Mouse (Mus musculus): ENCODE results near the gene Trim62. TPM values are rescaled to one million over a fixed set of nuclear protein-coding genes. Genes with fewer than 3 reads are reported as not detected.

Gene Trim62
- polyA plus RNA-seq, 1 experiment from 2014 or later, result 20.6 TPM

GRCm38 (mm10) chr4:128877520-128877919, 5.9 kb upstream of the Trim62 start:
- H3K4me3 ChIP-seq (ENCODE audit: low read depth, low read length), result no peak overlapping the region
- WGBS, result 18% methylated on average over 6 of the region's 6 CpGs
- DNase-seq (ENCODE audit: low spot score) (no peak), ATAC-seq (ENCODE audit: insufficient read depth, low FRiP score, low TSS enrichment) (no peak)
- H3K4me1 ChIP-seq (ENCODE audit: control insufficient read depth, insufficient read depth, low read length), result peaks cover 3% of the 10 kb centered on the region; the same call in 1 of the 2 replicates
- H3K9me3 ChIP-seq (ENCODE audit: control insufficient read depth, low read length), result no peaks in the 10 kb centered on the region
- no peak overlapping the region for H3K4me2 ChIP-seq (ENCODE audit: low read depth)
- H3K36me3 ChIP-seq (ENCODE audit: control insufficient read depth, insufficient read depth, low read length), result no peaks in the 10 kb centered on the region
- no peak overlapping the region for H3K9ac ChIP-seq (ENCODE audit: low read length)
- H3K27ac ChIP-seq (ENCODE audit: low read depth, low read length), result no peak overlapping the region
- no peaks in the 10 kb centered on the region for H3K27me3 ChIP-seq (ENCODE audit: control insufficient read depth, insufficient read depth, low read length)

DNA sequence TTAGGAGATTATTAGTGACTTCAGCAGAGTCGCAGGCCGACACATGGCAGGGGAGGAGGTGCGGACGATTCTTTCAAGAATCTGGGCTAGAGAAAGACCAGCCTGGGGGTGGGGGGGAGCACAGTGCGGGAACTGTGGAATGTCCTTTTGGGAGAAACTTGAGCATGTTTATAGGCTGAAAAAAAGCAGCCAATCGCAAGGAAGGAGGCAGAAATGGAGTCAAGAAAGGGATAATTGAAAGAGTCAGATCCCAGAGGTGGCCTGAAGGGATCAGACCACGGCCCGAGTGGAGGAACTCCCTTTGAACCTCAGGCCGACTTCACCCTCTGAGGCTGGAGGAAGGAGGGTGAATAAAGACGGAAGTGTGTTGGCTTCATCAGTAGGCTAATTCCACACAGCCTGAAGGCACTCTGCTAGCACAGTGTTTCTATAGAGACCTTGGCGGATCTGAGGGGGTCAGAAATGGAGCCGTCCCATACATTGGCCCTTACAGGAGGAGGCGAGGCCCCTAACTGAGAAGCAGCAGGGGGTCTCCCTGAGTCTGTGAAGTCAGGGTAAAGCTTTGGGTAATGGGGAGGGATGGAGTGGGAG, 4.4 kb upstream of the Trim62 start:
- H3K27ac ChIP-seq (ENCODE audit: low read depth, low read length), result no peak overlapping the region
- no peak for ATAC-seq (ENCODE audit: insufficient read depth, low FRiP score, low TSS enrichment)

DNA sequence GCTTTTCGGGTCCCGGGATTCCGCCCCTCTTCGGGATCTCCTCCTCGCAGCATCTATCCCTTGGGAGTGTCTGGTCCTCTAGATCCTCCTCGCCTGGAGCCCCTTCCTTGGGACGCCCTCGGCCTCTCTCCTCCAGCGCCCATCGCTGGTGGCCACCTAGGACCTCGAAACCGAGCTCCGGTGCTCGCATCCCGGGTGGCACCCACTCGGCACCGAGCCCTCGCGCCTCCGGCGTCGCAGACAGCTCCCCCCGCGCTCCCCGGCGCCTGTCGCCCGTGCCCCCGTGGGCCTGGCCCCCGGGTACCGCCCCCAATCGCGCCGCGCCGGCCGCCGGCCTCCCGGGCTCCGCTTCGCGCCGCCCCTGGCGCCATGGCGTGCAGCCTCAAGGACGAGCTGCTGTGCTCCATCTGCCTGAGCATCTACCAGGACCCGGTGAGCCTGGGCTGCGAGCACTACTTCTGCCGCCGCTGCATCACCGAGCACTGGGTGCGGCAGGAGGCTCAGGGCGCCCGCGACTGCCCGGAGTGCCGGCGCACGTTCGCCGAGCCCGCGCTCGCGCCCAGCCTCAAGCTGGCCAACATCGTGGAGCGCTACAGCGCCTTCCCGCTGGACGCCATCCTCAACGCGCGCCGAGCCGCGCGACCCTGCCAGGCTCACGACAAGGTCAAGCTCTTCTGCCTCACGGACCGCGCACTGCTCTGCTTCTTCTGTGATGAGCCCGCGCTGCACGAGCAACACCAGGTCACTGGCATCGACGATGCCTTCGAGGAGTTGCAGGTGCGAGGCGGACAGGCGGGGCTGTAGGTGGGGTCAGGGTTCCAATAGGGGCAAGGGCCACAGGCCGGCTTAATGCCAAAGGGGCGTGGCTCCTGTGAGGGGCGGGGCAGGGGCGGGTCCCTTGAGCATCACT, 676 bp downstream of the Trim62 start:
- ATAC-seq (ENCODE audit: insufficient read depth, low FRiP score, low TSS enrichment) (peak; percentile 58), DNase-seq (ENCODE audit: low spot score) (peak; percentile 58)
- peak overlapping the region; percentile 44; the same call in 1 of the 2 replicates for H3K27ac ChIP-seq (ENCODE audit: low read depth, low read length)
- H3K36me3 ChIP-seq (ENCODE audit: control insufficient read depth, insufficient read depth, low read length), result no peaks in the 10 kb centered on the region
- peak overlapping the region; percentile 77 for H3K9ac ChIP-seq (ENCODE audit: low read length)
- H3K9me3 ChIP-seq (ENCODE audit: control insufficient read depth, low read length), result no peaks in the 10 kb centered on the region
- WGBS, result under 1% methylated on average over 83 of the region's 94 CpGs
- H3K27me3 ChIP-seq (ENCODE audit: control insufficient read depth, insufficient read depth, low read length), result no peaks in the 10 kb centered on the region
- H3K4me3 ChIP-seq (ENCODE audit: low read depth, low read length), result peak overlapping the region; percentile 79
- peak overlapping the region; percentile 99 for H3K4me2 ChIP-seq (ENCODE audit: low read depth)
- peaks cover 12% of the 10 kb centered on the region for H3K4me1 ChIP-seq (ENCODE audit: control insufficient read depth, insufficient read depth, low read length)

More for the DNA sequence above, 4.4 kb upstream of the Trim62 start:
- H3K4me2 ChIP-seq (ENCODE audit: low read depth), result no peak overlapping the region
- no peaks in the 10 kb centered on the region for H3K9me3 ChIP-seq (ENCODE audit: control insufficient read depth, low read length)
- no peaks in the 10 kb centered on the region for H3K27me3 ChIP-seq (ENCODE audit: control insufficient read depth, insufficient read depth, low read length)
- WGBS, result 15% methylated on average over 13 of the region's 13 CpGs
- H3K4me3 ChIP-seq (ENCODE audit: low read depth, low read length), result no peak overlapping the region
- peaks cover 3% of the 10 kb centered on the region; the same call in 1 of the 2 replicates for H3K4me1 ChIP-seq (ENCODE audit: control insufficient read depth, insufficient read depth, low read length)
- H3K36me3 ChIP-seq (ENCODE audit: control insufficient read depth, insufficient read depth, low read length), result no peaks in the 10 kb centered on the region
- DNase-seq (ENCODE audit: low spot score), result no peak
- no peak overlapping the region for H3K9ac ChIP-seq (ENCODE audit: low read length)

DNA sequence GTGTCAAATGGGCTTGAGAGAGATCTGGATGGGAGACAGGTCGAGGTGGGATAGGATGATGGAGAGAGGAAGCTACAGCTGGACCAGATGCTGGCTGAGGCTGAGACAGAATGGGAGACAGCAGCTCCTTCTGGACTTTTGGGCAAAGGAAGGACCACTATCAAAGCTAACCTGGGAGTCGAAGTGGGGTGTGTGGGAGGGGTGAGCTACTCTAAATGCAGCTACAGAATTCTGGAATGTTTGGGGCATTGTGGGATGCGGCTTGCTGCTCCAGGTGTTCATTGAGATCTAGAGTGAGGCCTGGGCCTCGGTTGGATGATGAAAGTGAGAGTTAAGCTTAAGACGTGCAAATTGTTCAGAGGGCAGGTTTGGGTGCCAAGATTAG, 1.3 kb downstream of the Trim62 start:
- DNase-seq (ENCODE audit: low spot score) (no peak), ATAC-seq (ENCODE audit: insufficient read depth, low FRiP score, low TSS enrichment) (no peak)
- H3K9ac ChIP-seq (ENCODE audit: low read length), result peak overlapping the region; percentile 77; the same call in 1 of the 2 replicates
- no peaks in the 10 kb centered on the region for H3K36me3 ChIP-seq (ENCODE audit: control insufficient read depth, insufficient read depth, low read length)
- peak overlapping the region; percentile 99 for H3K4me2 ChIP-seq (ENCODE audit: low read depth)
- H3K4me3 ChIP-seq (ENCODE audit: low read depth, low read length), result peak overlapping the region; percentile 79
- H3K27ac ChIP-seq (ENCODE audit: low read depth, low read length), result 0 out of 2 replicates have a peak overlapping the region, but pooled peaks have one; percentile 44
- peaks cover 12% of the 10 kb centered on the region for H3K4me1 ChIP-seq (ENCODE audit: control insufficient read depth, insufficient read depth, low read length)
- WGBS, result 58% methylated on average over 5 of the region's 5 CpGs
- no peaks in the 10 kb centered on the region for H3K27me3 ChIP-seq (ENCODE audit: control insufficient read depth, insufficient read depth, low read length)
- no peaks in the 10 kb centered on the region for H3K9me3 ChIP-seq (ENCODE audit: control insufficient read depth, low read length)

- 98% methylated on average over 8 of the region's 8 CpGs for WGBS
- no peaks in the 10 kb centered on the region for H3K9me3 ChIP-seq (ENCODE audit: control insufficient read depth, low read length)
- H3K27ac ChIP-seq (ENCODE audit: low read depth, low read length), result no peak overlapping the region
- no peak for ATAC-seq (ENCODE audit: insufficient read depth, low FRiP score, low TSS enrichment)
- peaks cover 12% of the 10 kb centered on the region for H3K4me1 ChIP-seq (ENCODE audit: control insufficient read depth, insufficient read depth, low read length)
- no peaks in the 10 kb centered on the region for H3K27me3 ChIP-seq (ENCODE audit: control insufficient read depth, insufficient read depth, low read length)
- no peaks in the 10 kb centered on the region for H3K36me3 ChIP-seq (ENCODE audit: control insufficient read depth, insufficient read depth, low read length)
- H3K4me2 ChIP-seq (ENCODE audit: low read depth), result no peak overlapping the region
- no peak overlapping the region for H3K4me3 ChIP-seq (ENCODE audit: low read depth, low read length)
- no peak overlapping the region for H3K9ac ChIP-seq (ENCODE audit: low read length)
- DNase-seq (ENCODE audit: low spot score), result no peak
These were observed 2.2 kb downstream of the Trim62 start for GRCm38 (mm10) chr4:128885540-128885939.

GRCm38 (mm10) chr4:128886571-128886970, 3.2 kb downstream of the Trim62 start:
- Histone ChIP-seq H3K27me3 (ENCODE audit: control insufficient read depth, insufficient read depth, low read length) (no peaks in the 10 kb centered on the region), H3K4me2 (ENCODE audit: low read depth) (no peak overlapping the region), H3K4me1 (ENCODE audit: control insufficient read depth, insufficient read depth, low read length) (peaks cover 12% of the 10 kb centered on the region), H3K36me3 (ENCODE audit: control insufficient read depth, insufficient read depth, low read length) (no peaks in the 10 kb centered on the region), H3K9ac (ENCODE audit: low read length) (no peak overlapping the region), H3K27ac (ENCODE audit: low read depth, low read length) (peak overlapping the region; percentile 40; the same call in 1 of the 2 replicates), H3K4me3 (ENCODE audit: low read depth, low read length) (no peak overlapping the region), H3K9me3 (ENCODE audit: control insufficient read depth, low read length) (no peaks in the 10 kb centered on the region)
- 40% methylated on average over 5 of the region's 5 CpGs for WGBS
- peak; percentile 55 for DNase-seq (ENCODE audit: low spot score)
- ATAC-seq (ENCODE audit: insufficient read depth, low FRiP score, low TSS enrichment), result no peak

GRCm38 (mm10) chr4:128887026-128887425, 3.6 kb downstream of the Trim62 start:
- Histone ChIP-seq H3K4me2 (ENCODE audit: low read depth) (no peak overlapping the region), H3K36me3 (ENCODE audit: control insufficient read depth, insufficient read depth, low read length) (no peaks in the 10 kb centered on the region)

GRCm38 (mm10) chr4:128887641-128888091, 4.3 kb downstream of the Trim62 start:
- H3K4me2 ChIP-seq (ENCODE audit: low read depth), result no peak overlapping the region
- H3K9ac ChIP-seq (ENCODE audit: low read length), result no peak overlapping the region
- 62% methylated on average over 9 of the region's 9 CpGs for WGBS
- ATAC-seq (ENCODE audit: insufficient read depth, low FRiP score, low TSS enrichment) (no peak), DNase-seq (ENCODE audit: low spot score) (no peak)
- H3K4me1 ChIP-seq (ENCODE audit: control insufficient read depth, insufficient read depth, low read length), result peaks cover 12% of the 10 kb centered on the region
- H3K27ac ChIP-seq (ENCODE audit: low read depth, low read length), result no peak overlapping the region
- no peak overlapping the region for H3K4me3 ChIP-seq (ENCODE audit: low read depth, low read length)
- no peaks in the 10 kb centered on the region for H3K9me3 ChIP-seq (ENCODE audit: control insufficient read depth, low read length)
- H3K36me3 ChIP-seq (ENCODE audit: control insufficient read depth, insufficient read depth, low read length), result no peaks in the 10 kb centered on the region
- no peaks in the 10 kb centered on the region for H3K27me3 ChIP-seq (ENCODE audit: control insufficient read depth, insufficient read depth, low read length)

More at GRCm38 (mm10) chr4:128887026-128887425, 3.6 kb downstream of the Trim62 start:
- Histone ChIP-seq H3K4me3 (ENCODE audit: low read depth, low read length) (no peak overlapping the region), H3K9me3 (ENCODE audit: control insufficient read depth, low read length) (no peaks in the 10 kb centered on the region), H3K27me3 (ENCODE audit: control insufficient read depth, insufficient read depth, low read length) (no peaks in the 10 kb centered on the region), H3K9ac (ENCODE audit: low read length) (no peak overlapping the region), H3K27ac (ENCODE audit: low read depth, low read length) (no peak overlapping the region), H3K4me1 (ENCODE audit: control insufficient read depth, insufficient read depth, low read length) (peaks cover 12% of the 10 kb centered on the region)
- 72% methylated on average over 10 of the region's 10 CpGs for WGBS
- no peak for ATAC-seq (ENCODE audit: insufficient read depth, low FRiP score, low TSS enrichment)
- DNase-seq (ENCODE audit: low spot score), result no peak
